Mouse (Mus musculus): ENCODE data around the gene Rptor. TPM values are rescaled to one million over a fixed set of nuclear protein-coding genes. Genes with fewer than 3 reads are reported as not detected.

Gene Rptor
- polyA plus RNA-seq, 1 experiment from 2014 or later, result 10.8 TPM

DNA sequence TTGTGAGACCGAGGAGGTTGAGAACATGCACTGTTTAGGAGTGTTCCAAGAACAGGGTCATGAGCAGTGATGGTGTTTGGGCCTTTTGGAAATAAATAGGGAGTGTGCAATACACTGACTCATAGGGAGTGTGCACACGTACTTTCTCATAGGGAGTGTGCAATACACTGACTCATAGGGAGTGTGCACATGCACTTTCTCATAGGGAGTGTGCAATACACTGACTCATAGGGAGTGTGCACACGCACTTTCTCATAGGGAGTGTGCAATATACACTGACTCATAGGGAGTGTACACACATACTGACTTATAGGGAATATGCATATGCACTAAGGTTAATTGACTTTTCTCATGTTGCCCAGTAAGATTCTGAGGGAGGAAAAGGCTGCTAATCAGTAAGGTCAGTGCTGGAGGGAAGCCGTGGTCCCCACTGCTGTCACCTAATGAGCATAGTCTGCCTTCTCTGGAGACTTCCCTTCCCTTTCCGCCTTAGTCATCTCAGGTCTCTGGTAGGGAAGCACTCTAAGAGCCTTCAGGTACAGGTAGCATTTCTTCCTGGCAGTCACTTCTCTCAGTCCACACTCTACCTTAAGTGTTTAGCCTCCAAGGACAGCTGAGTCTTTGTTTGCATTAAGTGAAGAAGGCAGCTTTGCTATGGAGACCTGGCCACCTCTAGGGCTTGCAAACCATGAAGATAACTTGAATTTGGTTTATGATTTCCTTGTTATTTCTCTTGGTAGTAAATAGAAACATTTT lies 113.3 kb downstream of the Rptor start:
- no peaks in the 10 kb centered on the region for H3K27me3 ChIP-seq (ENCODE audit: control insufficient read depth, insufficient read depth, low read length)
- H3K9me3 ChIP-seq (ENCODE audit: control insufficient read depth, low read length), result no peaks in the 10 kb centered on the region

DNA sequence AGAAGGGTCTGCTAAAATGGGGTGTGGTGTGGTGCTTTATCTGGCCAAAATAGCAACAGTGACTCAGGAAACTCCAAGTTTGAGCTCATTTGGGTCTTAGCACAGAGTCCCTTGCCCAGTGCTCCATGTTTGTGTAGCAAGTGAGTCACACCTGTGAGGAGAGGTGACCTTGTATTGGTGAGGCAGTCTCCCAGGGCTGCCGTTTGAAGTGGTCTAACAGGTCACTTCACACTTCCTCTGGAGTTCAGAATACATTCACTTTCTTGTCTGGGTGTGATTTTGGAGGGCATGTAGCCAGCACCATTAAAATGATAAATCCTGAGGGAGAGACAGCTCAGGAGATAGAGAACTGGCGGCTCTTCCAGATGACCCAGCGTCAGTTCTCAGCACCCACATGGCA lies 115.4 kb downstream of the Rptor start:
- H3K4me3 ChIP-seq (replicated peaks; ENCODE audit: low read depth, low read length), result no peak overlapping the region
- H3K9me3 ChIP-seq (ENCODE audit: control insufficient read depth, low read length), result no peaks in the 10 kb centered on the region
- peaks cover 8% of the 10 kb centered on the region for H3K4me1 ChIP-seq (ENCODE audit: control insufficient read depth, insufficient read depth, low read length)
- H3K9ac ChIP-seq (replicated peaks; ENCODE audit: low read length), result no peak overlapping the region
- 98% methylated on average over 3 of the region's 3 CpGs for WGBS
- no peaks in the 10 kb centered on the region for H3K27me3 ChIP-seq (ENCODE audit: control insufficient read depth, insufficient read depth, low read length)
- ATAC-seq (ENCODE audit: low FRiP score, low TSS enrichment) (no peak), DNase-seq (no peak)
- no peaks in the 10 kb centered on the region for H3K36me3 ChIP-seq (ENCODE audit: control insufficient read depth, insufficient read depth, low read length)
- H3K27ac ChIP-seq (replicated peaks; ENCODE audit: low read depth, low read length), result no peak overlapping the region
- H3K4me2 ChIP-seq (ENCODE audit: low read length), result no peak overlapping the region

More for the DNA sequence above, 113.3 kb downstream of the Rptor start:
- Histone ChIP-seq H3K4me3 (replicated peaks; ENCODE audit: low read depth, low read length) (no peak overlapping the region), H3K9ac (replicated peaks; ENCODE audit: low read length) (no peak overlapping the region), H3K4me1 (ENCODE audit: control insufficient read depth, insufficient read depth, low read length) (peaks cover 8% of the 10 kb centered on the region), H3K4me2 (ENCODE audit: low read length) (no peak overlapping the region), H3K36me3 (ENCODE audit: control insufficient read depth, insufficient read depth, low read length) (no peaks in the 10 kb centered on the region), H3K27ac (replicated peaks; ENCODE audit: low read depth, low read length) (no peak overlapping the region)
- ATAC-seq (ENCODE audit: low FRiP score, low TSS enrichment) (no peak), DNase-seq (no peak)
- 91% methylated on average over 5 of the region's 5 CpGs for WGBS

DNA sequence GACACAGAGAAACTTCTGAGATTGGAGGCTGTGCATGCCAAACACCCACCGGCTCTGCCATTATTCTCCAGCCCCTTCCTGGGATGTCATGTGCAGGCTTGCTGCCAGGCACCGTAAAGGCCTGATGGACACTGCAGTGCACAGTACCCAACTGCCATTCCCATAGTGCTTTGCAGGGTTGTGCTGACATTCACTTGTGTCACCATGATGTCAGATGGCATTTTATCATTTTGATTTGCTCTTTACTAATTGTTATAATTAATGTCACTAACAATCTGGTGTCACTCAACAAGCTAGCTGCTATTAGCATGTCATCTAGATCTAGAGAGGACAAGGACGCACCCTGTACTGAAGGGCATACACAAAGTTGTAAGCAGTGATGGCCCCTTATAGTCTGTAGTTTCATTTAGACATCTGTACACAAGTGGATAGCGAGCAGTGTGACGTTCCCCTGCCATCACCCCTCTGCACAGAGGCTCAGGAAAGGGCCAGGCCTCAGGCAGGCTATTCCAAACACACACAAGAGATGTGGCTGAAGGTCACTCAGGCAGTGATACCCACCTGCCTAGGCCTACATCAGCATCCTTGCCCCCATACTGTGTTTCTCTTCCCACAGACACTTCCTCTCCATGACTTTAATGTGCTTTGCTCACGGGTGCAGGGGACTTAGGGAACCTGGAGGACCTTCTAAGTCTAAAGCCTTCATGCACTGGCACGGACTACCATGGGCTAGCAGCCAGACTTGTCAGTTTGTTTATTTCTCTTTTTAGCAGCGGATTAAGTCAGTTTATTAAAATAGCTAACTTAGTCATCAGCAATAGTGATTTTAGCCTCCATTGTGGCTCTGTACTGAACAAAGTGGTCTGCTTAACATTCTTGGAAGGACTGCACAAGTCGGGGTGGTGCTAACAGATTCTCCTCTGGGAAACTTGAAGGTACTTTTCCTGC lies 117.7 kb downstream of the Rptor start:
- DNase-seq (no peak), ATAC-seq (ENCODE audit: low FRiP score, low TSS enrichment) (no peak)
- Histone ChIP-seq H3K36me3 (ENCODE audit: control insufficient read depth, insufficient read depth, low read length) (no peaks in the 10 kb centered on the region), H3K4me2 (ENCODE audit: low read length) (no peak overlapping the region), H3K27me3 (ENCODE audit: control insufficient read depth, insufficient read depth, low read length) (no peaks in the 10 kb centered on the region), H3K27ac (replicated peaks; ENCODE audit: low read depth, low read length) (no peak overlapping the region), H3K4me3 (replicated peaks; ENCODE audit: low read depth, low read length) (no peak overlapping the region), H3K4me1 (ENCODE audit: control insufficient read depth, insufficient read depth, low read length) (peaks cover 3% of the 10 kb centered on the region), H3K9me3 (ENCODE audit: control insufficient read depth, low read length) (no peaks in the 10 kb centered on the region), H3K9ac (replicated peaks; ENCODE audit: low read length) (no peak overlapping the region)
- WGBS, result 80% methylated on average over 9 of the region's 9 CpGs

DNA sequence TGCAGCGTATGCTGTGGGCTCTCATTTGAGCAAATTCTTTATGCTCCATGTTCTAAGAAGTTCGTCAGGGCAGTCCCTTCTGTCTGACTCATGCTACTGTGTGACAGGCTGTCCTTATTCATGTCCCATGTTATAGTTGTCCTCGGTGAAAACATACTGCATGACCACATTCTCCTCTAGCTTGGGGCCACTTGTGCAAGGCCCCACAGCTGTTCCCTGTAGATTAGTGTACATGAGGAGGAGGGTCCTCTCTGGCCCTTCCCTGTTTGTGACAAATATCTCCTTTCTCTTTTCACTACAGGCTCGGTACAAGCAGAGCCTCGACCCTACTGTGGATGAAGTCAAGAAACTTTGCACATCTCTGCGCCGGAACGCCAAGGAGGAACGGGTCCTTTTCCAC lies 122.0 kb downstream of the Rptor start:
- no peak overlapping the region for H3K4me2 ChIP-seq (ENCODE audit: low read length)
- H3K4me3 ChIP-seq (replicated peaks; ENCODE audit: low read depth, low read length), result no peak overlapping the region
- DNase-seq, result no peak

DNA sequence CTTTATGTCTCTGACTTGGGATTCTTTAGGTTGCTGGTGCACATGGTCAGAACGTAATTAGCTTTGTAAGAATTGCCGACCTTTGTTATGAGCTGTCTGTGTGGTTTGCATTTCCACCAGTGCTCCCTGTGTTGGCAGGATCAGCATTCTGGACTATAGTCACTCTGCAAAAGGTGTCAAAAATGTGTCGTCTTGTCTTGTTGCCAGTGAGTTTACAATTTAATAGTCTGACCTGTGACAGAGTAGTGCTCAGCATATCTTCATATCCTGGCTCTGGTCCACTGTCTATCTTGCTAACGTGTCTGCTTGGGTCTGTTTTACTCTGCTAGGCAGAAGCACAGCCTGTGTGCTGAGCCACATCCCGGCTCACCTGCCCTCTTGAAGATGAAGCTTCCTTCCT lies 128.7 kb downstream of the Rptor start:
- WGBS, result 90% methylated on average over 5 of the region's 5 CpGs
- Histone ChIP-seq H3K9me3 (ENCODE audit: control insufficient read depth, low read length) (no peaks in the 10 kb centered on the region), H3K36me3 (ENCODE audit: control insufficient read depth, insufficient read depth, low read length) (no peaks in the 10 kb centered on the region), H3K4me2 (ENCODE audit: low read length) (no peak overlapping the region), H3K4me1 (ENCODE audit: control insufficient read depth, insufficient read depth, low read length) (no peaks in the 10 kb centered on the region), H3K4me3 (replicated peaks; ENCODE audit: low read depth, low read length) (no peak overlapping the region), H3K27me3 (ENCODE audit: control insufficient read depth, insufficient read depth, low read length) (no peaks in the 10 kb centered on the region), H3K27ac (replicated peaks; ENCODE audit: low read depth, low read length) (no peak overlapping the region), H3K9ac (replicated peaks; ENCODE audit: low read length) (no peak overlapping the region)
- DNase-seq (no peak), ATAC-seq (ENCODE audit: low FRiP score, low TSS enrichment) (no peak)

More for the DNA sequence above, 122.0 kb downstream of the Rptor start:
- Histone ChIP-seq H3K9ac (replicated peaks; ENCODE audit: low read length) (no peak overlapping the region), H3K36me3 (ENCODE audit: control insufficient read depth, insufficient read depth, low read length) (no peaks in the 10 kb centered on the region), H3K27me3 (ENCODE audit: control insufficient read depth, insufficient read depth, low read length) (no peaks in the 10 kb centered on the region), H3K4me1 (ENCODE audit: control insufficient read depth, insufficient read depth, low read length) (no peaks in the 10 kb centered on the region), H3K9me3 (ENCODE audit: control insufficient read depth, low read length) (no peaks in the 10 kb centered on the region), H3K27ac (replicated peaks; ENCODE audit: low read depth, low read length) (no peak overlapping the region)
- WGBS, result 93% methylated on average over 9 of the region's 9 CpGs
- ATAC-seq (ENCODE audit: low FRiP score, low TSS enrichment), result no peak

DNA sequence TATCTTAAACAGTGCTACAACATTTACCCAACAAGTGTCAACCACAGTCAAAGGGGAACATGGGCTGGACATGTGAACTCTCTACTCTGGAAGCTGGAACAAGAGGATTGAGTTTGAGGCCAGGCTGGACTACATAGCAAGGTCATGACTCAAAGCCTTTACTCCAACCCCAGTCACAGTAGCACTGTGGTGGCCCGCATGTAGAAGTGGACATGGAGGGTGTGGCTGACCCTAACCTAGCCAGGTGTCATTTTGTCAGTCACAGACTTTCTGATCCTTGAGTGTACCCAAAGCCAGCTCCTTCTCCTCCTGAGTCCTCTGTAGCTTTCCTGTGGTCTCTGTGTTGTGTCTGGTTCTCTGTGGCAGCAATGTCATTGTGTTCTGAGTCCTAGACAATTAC lies 129.7 kb downstream of the Rptor start:
- H3K27ac ChIP-seq (replicated peaks; ENCODE audit: low read depth, low read length), result no peak overlapping the region
- no peaks in the 10 kb centered on the region for H3K36me3 ChIP-seq (ENCODE audit: control insufficient read depth, insufficient read depth, low read length)
- H3K9me3 ChIP-seq (ENCODE audit: control insufficient read depth, low read length), result no peaks in the 10 kb centered on the region
- no peak overlapping the region for H3K9ac ChIP-seq (replicated peaks; ENCODE audit: low read length)
- DNase-seq (no peak), ATAC-seq (ENCODE audit: low FRiP score, low TSS enrichment) (no peak)
- no peak overlapping the region for H3K4me2 ChIP-seq (ENCODE audit: low read length)
- H3K4me3 ChIP-seq (replicated peaks; ENCODE audit: low read depth, low read length), result no peak overlapping the region
- no peaks in the 10 kb centered on the region for H3K4me1 ChIP-seq (ENCODE audit: control insufficient read depth, insufficient read depth, low read length)
- WGBS, result 100% methylated on average over 1 of the region's 1 CpGs
- H3K27me3 ChIP-seq (ENCODE audit: control insufficient read depth, insufficient read depth, low read length), result no peaks in the 10 kb centered on the region

DNA sequence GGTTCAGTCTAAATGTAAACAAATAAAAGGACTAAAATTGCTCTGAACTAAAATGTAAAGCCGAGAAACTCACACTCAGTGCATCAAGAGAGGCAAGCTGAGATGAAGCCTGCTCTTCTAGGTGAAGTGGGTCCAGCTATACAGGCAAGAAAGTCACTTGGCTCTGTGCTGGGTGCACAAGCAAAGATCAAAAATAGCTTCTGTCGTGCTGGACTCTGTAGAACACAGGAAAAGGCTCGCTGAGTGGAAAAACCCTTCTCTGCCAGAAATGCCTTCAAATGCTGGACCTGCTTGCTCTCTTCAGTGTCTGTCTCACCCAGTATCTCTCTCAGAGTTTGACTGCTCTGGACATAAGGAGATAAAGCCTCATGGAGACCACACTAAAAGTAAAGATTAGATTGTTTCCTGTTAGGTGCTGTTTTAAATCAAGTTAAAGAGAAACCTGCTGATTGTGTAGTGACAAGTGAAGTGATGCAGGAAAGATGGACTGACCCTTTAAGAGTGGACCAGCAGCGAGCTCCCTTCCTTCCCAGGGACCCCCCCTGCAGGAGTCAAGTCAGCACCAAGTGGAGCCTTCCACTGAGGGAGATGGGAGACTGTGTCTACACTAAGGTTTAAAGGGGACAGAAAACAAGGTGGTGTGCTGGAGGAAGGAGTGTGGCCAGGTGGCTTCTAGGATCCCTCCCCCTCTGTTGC lies 130.4 kb downstream of the Rptor start:
- ATAC-seq (ENCODE audit: low FRiP score, low TSS enrichment), result no peak
- Histone ChIP-seq H3K9me3 (ENCODE audit: control insufficient read depth, low read length) (no peaks in the 10 kb centered on the region), H3K36me3 (ENCODE audit: control insufficient read depth, insufficient read depth, low read length) (no peaks in the 10 kb centered on the region), H3K4me2 (ENCODE audit: low read length) (no peak overlapping the region), H3K9ac (replicated peaks; ENCODE audit: low read length) (no peak overlapping the region), H3K4me3 (replicated peaks; ENCODE audit: low read depth, low read length) (no peak overlapping the region), H3K27me3 (ENCODE audit: control insufficient read depth, insufficient read depth, low read length) (no peaks in the 10 kb centered on the region), H3K27ac (replicated peaks; ENCODE audit: low read depth, low read length) (no peak overlapping the region), H3K4me1 (ENCODE audit: control insufficient read depth, insufficient read depth, low read length) (no peaks in the 10 kb centered on the region)
- DNase-seq, result no peak
- 76% methylated on average over 4 of the region's 4 CpGs for WGBS

DNA sequence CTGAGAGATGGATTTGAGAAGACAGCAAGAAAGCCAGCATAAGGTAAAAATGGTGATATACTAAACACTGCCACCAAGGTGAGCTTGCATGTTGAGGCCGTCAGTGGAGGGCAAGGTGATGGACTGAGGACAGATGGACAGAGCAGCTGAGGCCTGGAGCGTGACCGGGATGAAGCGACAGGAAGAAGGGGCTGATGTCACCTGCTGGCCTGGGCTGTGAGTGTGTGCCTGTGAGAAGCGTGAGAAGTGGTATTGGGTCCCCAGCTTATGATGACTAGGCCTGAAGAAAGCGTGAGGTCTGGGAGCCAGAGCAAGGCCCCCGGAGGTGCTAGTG lies 130.9 kb downstream of the Rptor start:
- H3K4me3 ChIP-seq (replicated peaks; ENCODE audit: low read depth, low read length), result no peak overlapping the region
- H3K27me3 ChIP-seq (ENCODE audit: control insufficient read depth, insufficient read depth, low read length), result no peaks in the 10 kb centered on the region
- DNase-seq (no peak), ATAC-seq (ENCODE audit: low FRiP score, low TSS enrichment) (no peak)
- no peaks in the 10 kb centered on the region for H3K36me3 ChIP-seq (ENCODE audit: control insufficient read depth, insufficient read depth, low read length)
- H3K9ac ChIP-seq (replicated peaks; ENCODE audit: low read length), result no peak overlapping the region
- 94% methylated on average over 7 of the region's 7 CpGs for WGBS
- no peak overlapping the region for H3K4me2 ChIP-seq (ENCODE audit: low read length)
- no peaks in the 10 kb centered on the region for H3K9me3 ChIP-seq (ENCODE audit: control insufficient read depth, low read length)
- peaks cover under 1% of the 10 kb centered on the region; the same call in 1 of the 2 replicates for H3K4me1 ChIP-seq (ENCODE audit: control insufficient read depth, insufficient read depth, low read length)
- H3K27ac ChIP-seq (replicated peaks; ENCODE audit: low read depth, low read length), result no peak overlapping the region

Measured in midbrain, embryonic 14.5 days (tissue).